Mouse (Mus musculus) urinary bladder, postnatal 25 days (tissue): Measurements from ENCODE around the gene Olfr1008.
A peak's percentile ranks its signal among the peaks of the same experiment; 100 is the strongest.
"Not testable (repeated sequence)": the region's sequence is repeated elsewhere in the genome, so short reads cannot be mapped to it uniquely, and the experiment has no call there.

Experiments used
- DNase-seq: peaks from one replicate; pipeline ENCODE4 v3.0.0; 2022; ENCODE audit warnings: low spot score

Olfr1008 gene

GRCm38 (mm10) chr2:85689131-85689530 lies at the start of gene Olfr1008:
TSS of gene Olfr1008 (plus strand) at chr2:85689431.
- DNase-seq: no peak

- DNase-seq: no peak
Measured at GRCm38 (mm10) chr2:85650604-85651003, 38.6 kb upstream of the Olfr1008 start, which contains the start of gene Olfr1002. TSS of gene Olfr1002 (minus strand) at chr2:85650704.

- not testable (repeated sequence) for DNase-seq
Measured at GRCm38 (mm10) chr2:85664355-85664754, 24.9 kb upstream of the Olfr1008 start, which contains the start of gene Olfr154. TSS of gene Olfr154 (minus strand) at chr2:85664455.

- DNase-seq: no peak
Measured at GRCm38 (mm10) chr2:85678667-85679066, 10.6 kb upstream of the Olfr1008 start, which contains the start of gene Olfr1006. TSS of gene Olfr1006 (minus strand) at chr2:85678767.

- DNase-seq: not testable (repeated sequence)
Measured at GRCm38 (mm10) chr2:85710680-85711079, 21.4 kb downstream of the Olfr1008 start.

GRCm38 (mm10) chr2:85711159-85711558 lies 21.9 kb downstream of the Olfr1008 start:
- DNase-seq: no peak

GRCm38 (mm10) chr2:85715119-85715518 lies 25.9 kb downstream of the Olfr1008 start, which contains the start of gene Olfr1009:
TSS of gene Olfr1009 (plus strand) at chr2:85715419.
- no peak for DNase-seq

GRCm38 (mm10) chr2:85725793-85726192 lies 36.6 kb downstream of the Olfr1008 start:
- peak; percentile 8 for DNase-seq
